Mouse (Mus musculus) liver, postnatal 0 days (tissue): Measurements from ENCODE around the gene Sec61b.

Experiments used
- CTCF ChIP-seq: sonication (generic); IDR thresholded peaks from 2 replicates; pipeline ENCODE4 v1.5.1; 2016; ENCODE audit warnings: antibody characterized with exemption, low read depth
- EP300 ChIP-seq: IDR thresholded peaks from 2 replicates; pipeline ENCODE4 v1.6.1; 2016; ENCODE audit warnings: antibody characterized with exemption, low read depth, mild to moderate bottlenecking

GRCm38 (mm10) chr4:47449116-47449515 lies 25.3 kb upstream of the Sec61b start:
- TF ChIP-seq CTCF: no peak
- TF ChIP-seq EP300: no peak
